Mouse (Mus musculus) megakaryocyte, embryonic 14.5 days (primary cell): ENCODE data around the gene Herc3.

ENCODE experiments used
- FLI1 ChIP-seq: IDR thresholded peaks from 2 replicates; pipeline ENCODE4 v1.6.1; 2012; ENCODE audit warnings: low read length, inconsistent platforms, mixed read lengths
- GATA1 ChIP-seq: IDR thresholded peaks from 3 replicates; pipeline ENCODE4 v1.6.1; 2012; ENCODE audit warnings: mixed read lengths, low read length, inconsistent platforms, borderline replicate concordance

DNA sequence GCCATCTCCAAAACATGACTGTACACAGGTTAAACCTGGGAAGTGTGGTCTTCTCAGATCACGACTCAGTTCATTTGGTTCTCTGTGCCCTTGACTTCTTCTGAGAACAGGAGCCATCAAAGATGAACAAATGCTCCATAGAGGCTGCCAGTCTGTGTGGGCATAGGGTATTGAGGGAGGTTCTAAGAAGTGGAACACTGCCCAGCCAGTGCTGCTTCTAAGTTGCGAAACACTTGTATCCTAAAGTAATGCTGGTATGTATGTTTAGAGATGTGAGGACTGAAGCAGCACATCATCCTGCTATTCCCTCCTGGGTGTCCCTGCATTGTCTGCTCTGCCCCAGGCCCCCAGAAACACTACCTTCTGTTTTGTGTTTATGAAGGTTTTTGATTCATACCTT lies 5.2 kb downstream of the Herc3 start:
- TF ChIP-seq GATA1 (no peak), FLI1 (no peak)
